Mouse (Mus musculus) right cerebral cortex, postnatal 25 days (tissue): Measurements from ENCODE around the gene Ube3b.

Experiments
- DNase-seq: peaks from one replicate; pipeline ENCODE4 v3.0.0; 2022

Ube3b gene

GRCm38 (mm10) chr5:114374409-114375213, 5.8 kb upstream of the Ube3b start:
- DNase-seq: no peak

GRCm38 (mm10) chr5:114378177-114378920, 2.1 kb upstream of the Ube3b start:
- DNase-seq: no peak

GRCm38 (mm10) chr5:114378936-114379335, 1.5 kb upstream of the Ube3b start:
- DNase-seq: no peak

- no peak for DNase-seq
These were observed 644 bp upstream of the Ube3b start for GRCm38 (mm10) chr5:114379763-114380162.

- DNase-seq: no peak
These were observed 575 bp downstream of the Ube3b start for GRCm38 (mm10) chr5:114381013-114381351.

- DNase-seq: no peak
These were observed 2.9 kb downstream of the Ube3b start for GRCm38 (mm10) chr5:114383184-114383904.

- no peak for DNase-seq
These were observed 4.0 kb downstream of the Ube3b start for GRCm38 (mm10) chr5:114384448-114384847.

GRCm38 (mm10) chr5:114393169-114393568, 12.8 kb downstream of the Ube3b start:
- DNase-seq: no peak

GRCm38 (mm10) chr5:114406592-114406991, 26.2 kb downstream of the Ube3b start:
- no peak for DNase-seq

GRCm38 (mm10) chr5:114407269-114407668, 26.9 kb downstream of the Ube3b start:
- no peak for DNase-seq

GRCm38 (mm10) chr5:114407810-114408209, 27.4 kb downstream of the Ube3b start:
- DNase-seq: no peak

GRCm38 (mm10) chr5:114408846-114409245, 28.4 kb downstream of the Ube3b start:
- no peak for DNase-seq

- DNase-seq: no peak
These were observed 30.0 kb downstream of the Ube3b start for GRCm38 (mm10) chr5:114410429-114410828.

- no peak for DNase-seq
These were observed 32.1 kb downstream of the Ube3b start for GRCm38 (mm10) chr5:114412361-114412998.

- no peak for DNase-seq
These were observed 32.8 kb downstream of the Ube3b start for GRCm38 (mm10) chr5:114413067-114413735.

GRCm38 (mm10) chr5:114415606-114416005, 35.2 kb downstream of the Ube3b start:
- DNase-seq: no peak

- no peak for DNase-seq
These were observed 36.4 kb downstream of the Ube3b start for GRCm38 (mm10) chr5:114416855-114417254.

GRCm38 (mm10) chr5:114418541-114418940, 38.1 kb downstream of the Ube3b start:
- DNase-seq: no peak

GRCm38 (mm10) chr5:114421561-114422298, 41.3 kb downstream of the Ube3b start:
- no peak for DNase-seq

- no peak for DNase-seq
These were observed 42.2 kb downstream of the Ube3b start for GRCm38 (mm10) chr5:114422591-114422990.

GRCm38 (mm10) chr5:114423961-114424360, 43.6 kb downstream of the Ube3b start:
- DNase-seq: no peak

- DNase-seq: no peak
These were observed 46.3 kb downstream of the Ube3b start for GRCm38 (mm10) chr5:114426732-114427131.
